Mouse (Mus musculus) cerebral cortex, adult 2 months (tissue): Measurements from ENCODE around the gene Chchd4.

Source experiments
- WGBS: fragments of 180-500 bp; shearing (Covaris S2); methylation state at CpG from one replicate; pipeline ENCODE4 v1.1.7; 2018; 5-methylcytosine and 5-hydroxymethylcytosine counted together

The Chchd4 gene

DNA sequence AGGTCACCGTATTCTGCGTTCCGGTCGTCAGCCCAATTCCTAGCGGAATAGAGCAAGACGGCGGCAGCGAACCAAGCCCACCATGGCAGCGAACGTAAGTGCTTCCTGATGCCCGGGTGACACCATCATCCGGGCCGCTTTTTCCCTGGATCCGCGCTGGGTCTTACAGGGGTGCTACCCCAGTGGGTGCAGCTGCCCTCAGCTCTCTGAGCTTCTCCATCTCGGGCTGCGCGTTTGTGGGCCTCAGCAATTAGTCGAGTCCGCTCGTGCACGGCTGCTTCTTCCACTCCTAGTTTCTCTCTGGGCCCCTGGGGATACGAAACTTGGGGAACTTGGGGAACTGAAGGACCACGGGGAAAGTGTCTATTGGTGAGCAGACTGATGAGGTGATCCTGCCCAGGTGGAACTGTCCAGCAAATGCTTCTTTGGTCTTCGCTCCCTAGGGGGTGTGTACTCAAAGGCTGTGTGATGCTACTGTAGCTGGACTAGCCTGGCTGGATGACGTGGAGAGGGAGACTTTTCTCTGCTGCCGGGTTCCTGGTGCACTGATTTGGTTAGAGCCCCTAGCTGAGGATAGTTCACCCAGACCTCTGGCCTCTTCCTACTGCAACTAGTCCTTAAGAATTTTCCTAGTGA lies 577 bp upstream of the Chchd4 start:
- under 1% methylated on average over 27 of the region's 27 CpGs for WGBS

DNA sequence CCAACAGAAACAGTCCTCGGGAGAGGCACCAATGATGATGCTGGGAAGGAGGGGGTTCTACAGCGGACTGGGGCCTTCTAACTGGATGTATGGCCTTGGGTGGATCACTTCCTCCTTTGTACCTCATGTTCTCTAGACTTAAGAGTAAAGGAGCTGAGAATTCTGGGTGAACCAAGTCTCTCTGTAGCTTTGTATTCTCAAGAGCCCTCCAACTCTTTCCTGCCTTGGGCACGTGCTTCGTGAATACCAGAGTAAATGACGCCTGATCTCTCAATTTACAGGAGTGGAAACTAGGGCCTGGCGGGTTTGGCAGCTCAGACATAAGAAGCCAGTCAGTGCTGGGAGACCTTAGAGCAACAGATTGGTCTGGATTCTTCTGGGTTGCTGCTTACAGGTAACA lies 1.0 kb downstream of the Chchd4 start:
- WGBS, result 42% methylated on average over 6 of the region's 6 CpGs

DNA sequence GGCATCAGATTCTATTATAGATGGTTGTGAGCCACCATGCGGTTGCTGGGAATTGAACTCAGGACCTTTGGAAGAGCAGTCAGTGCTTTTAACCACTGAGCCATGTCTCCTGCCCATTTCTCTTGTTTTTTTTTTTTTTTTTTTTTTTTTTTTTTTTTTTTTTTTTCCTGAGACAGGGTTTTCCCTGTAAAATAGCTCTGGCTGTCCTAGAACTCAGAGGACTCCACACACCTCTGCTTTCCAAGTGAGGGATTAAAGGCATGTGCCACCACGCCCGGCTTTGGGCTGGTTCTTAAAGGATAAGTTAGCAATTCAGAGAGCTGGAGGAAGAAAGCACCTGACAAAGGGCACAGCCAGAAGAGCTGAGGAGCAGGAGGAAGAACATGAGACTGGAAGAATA lies 1.9 kb downstream of the Chchd4 start:
- 94% methylated on average over 3 of the region's 3 CpGs for WGBS

DNA sequence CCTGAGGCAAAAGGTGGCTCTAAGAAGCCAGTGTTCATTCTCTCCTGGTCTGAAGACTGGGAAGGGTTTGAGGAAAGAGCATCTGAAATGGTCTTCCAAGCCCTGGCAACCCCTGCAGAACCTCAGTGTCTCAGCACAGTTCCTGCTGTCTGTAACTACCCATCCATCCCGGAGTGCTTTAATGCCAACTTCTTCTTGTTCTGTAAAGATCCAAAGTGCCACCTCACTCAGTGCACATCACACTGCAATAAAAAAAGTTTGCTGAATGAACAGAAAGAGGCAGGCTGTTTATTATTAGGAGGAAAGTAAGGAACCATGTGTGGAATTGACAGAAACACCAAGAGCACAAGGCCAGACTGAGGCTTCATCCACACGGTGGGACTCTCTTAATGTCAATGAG lies 2.6 kb downstream of the Chchd4 start:
- WGBS, result 87% methylated on average over 2 of the region's 2 CpGs

DNA sequence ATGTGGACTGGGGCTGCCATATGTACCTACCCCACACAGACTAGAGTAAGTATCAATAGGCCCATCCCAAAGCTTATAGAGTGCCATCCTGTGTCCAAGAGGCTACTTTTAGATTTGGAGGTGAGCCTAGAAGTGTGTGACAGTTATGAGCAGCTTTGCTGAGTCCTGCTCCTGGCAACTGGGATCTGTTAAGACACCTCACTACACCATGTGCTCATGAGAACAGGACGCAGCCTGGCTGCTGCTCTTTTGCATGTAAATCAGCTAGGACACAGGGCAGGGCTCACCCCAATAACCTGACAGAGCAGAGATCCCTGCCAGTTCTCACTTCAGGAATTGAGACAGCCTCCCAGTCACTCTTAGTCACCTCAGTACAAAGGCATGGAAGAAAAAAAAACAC lies 6.2 kb downstream of the Chchd4 start:
- 51% methylated on average over 1 of the region's 1 CpGs for WGBS

DNA sequence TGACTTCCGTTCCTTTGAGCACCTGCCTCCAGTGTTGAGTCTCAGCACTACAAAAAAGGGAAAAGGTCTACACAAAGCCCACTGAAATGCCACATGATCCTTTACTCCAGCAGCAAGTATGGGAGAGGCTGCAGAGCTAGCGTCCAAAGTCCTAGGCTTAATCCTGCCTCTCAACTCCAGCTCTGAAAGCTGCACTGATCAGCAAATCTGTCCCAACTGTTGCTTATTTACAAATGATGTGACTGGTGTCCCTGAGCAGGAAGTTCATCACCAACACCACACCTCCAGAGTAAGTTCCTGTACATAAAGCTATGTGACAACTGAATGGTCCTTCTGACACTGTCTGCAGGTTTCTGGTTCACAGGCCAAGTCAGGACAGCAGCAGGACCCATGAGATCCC lies 7.6 kb downstream of the Chchd4 start:
- 79% methylated on average over 2 of the region's 2 CpGs for WGBS

DNA sequence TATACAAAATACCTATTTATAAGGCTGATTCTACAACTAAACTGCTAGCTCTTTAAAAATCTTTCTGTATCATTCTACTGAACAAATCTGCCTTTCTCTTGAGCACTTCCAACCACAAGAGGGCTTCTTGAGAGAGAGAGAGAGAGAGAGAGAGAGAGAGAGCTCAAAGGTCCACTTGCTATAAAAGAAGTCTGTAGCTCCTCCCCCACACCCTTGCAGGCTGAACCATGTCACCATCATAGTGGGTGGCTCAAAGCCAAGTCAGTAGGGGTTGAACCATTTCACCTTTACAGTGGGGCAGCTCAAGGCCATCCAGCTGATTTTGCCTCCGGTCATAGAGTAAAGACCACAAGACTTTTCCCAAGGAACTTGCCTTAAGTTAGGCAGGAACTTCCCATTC lies 13.9 kb downstream of the Chchd4 start:
- 88% methylated on average over 1 of the region's 1 CpGs for WGBS

DNA sequence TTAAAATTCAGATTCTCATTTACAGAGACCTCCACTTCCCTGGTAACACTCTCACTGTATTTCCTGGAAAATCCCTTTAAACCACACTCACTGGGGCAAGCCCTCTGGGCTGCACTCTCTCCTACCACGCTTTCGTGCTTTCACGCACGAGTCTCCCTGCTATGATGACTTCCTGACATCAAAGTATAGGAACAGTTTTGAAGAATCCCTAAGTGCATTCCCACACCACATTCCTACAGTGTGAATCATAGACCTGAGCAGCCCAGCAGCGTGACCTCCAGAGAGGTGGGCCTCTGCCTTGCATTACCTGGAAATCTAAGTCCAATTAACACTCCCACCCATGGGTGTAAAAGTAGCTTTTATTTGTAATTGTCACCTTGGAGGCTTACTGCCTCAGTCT lies 18.8 kb downstream of the Chchd4 start:
- WGBS, result 70% methylated on average over 5 of the region's 5 CpGs

DNA sequence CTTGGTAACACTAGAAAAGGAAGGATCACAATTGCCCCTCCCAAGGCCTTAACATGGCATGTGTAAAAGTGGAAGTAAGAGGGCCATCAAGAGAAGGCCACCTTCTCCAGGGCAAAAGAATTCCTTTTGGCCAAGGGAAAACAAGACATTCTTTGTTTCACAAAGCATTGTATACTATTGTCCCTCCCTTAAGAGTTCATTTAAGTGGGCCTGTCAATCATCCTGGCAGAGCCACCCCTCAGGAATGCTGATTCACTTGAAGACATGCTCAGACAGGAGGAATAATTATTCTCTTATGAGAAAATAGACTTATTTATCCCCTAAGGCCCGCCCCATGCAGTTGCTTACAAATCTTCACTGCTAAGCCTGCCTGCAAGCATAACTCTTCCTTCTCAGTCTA lies 21.3 kb downstream of the Chchd4 start:
- WGBS, result 67% methylated on average over 1 of the region's 1 CpGs

DNA sequence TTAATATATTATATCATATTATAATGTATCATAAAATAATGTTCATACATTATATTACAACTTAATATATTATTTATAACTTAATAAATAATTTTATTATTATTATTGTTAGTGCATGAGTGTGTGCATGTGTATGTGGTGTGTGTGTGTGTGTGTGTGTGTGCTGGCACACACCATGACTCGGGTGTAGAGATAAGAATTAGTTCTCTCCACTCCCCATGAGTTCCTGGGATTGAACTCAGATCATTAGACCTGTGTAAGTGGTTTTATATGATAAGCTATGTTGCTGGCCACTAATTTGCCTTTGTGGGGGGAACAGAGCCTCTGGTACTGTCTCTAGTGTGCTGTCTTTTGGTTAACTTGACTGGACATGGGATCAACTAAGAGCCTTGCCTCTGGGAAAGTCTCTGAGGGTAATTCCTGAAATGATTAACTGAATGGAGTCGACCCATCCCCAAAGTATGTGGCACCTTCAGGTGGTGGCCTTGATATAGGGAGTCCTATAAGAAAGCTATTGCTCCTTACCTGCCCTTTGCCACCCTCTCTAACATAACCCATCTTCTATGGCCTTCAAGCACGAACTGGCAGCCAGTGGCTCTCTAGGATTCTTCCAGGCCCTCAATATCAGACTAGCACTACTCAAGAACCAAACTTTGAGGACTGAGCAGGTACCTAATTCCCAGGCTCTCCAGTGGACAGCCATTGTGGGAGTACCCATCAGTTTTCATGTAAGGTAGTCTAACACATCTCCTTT lies 23.7 kb downstream of the Chchd4 start:
- 59% methylated on average over 3 of the region's 3 CpGs for WGBS

DNA sequence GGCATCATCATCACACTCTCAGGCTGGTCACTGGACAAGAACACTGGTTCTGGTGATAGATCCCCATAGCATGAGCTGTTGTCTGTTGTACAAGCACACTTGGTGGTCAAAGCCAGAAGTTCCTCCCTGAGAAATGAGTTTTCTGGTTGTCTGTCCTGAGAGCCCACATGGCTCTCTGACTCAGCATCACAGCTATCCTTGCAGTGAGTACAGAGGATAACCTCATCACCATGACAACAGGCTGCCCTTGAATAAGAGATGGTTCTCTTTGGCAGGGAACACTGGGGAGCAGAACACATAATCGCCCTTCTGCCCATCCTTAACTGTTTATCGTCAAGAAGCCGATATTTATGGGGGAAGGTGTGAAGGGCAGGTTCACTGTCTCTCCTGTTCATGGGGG lies 28.0 kb downstream of the Chchd4 start:
- WGBS, result 75% methylated on average over 3 of the region's 3 CpGs

DNA sequence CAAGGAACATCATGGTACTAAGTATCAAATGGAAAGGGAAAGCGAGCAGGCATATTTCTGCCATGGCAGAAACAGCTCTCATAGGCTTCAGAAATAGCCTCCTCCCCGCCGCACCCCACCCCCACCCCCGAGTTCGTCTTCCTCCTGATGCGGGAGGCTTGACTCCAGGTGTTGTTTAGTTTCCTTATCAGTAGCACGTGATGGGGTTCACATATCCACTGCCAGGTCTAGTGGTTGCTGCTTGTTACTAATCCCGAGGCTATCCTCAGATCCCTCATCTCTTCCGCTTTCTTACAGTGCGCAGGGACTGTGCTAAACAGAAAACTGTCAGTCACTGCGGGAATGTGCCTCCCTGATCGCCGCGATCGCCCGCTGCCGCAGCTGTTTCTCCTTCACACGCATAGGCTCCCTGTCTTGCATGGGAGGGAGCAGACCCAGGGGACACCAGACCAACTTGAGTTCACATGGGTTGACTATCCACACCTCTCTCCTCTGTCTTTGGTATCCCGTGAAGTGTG lies 32.1 kb downstream of the Chchd4 start:
- 3% methylated on average over 19 of the region's 19 CpGs for WGBS

DNA sequence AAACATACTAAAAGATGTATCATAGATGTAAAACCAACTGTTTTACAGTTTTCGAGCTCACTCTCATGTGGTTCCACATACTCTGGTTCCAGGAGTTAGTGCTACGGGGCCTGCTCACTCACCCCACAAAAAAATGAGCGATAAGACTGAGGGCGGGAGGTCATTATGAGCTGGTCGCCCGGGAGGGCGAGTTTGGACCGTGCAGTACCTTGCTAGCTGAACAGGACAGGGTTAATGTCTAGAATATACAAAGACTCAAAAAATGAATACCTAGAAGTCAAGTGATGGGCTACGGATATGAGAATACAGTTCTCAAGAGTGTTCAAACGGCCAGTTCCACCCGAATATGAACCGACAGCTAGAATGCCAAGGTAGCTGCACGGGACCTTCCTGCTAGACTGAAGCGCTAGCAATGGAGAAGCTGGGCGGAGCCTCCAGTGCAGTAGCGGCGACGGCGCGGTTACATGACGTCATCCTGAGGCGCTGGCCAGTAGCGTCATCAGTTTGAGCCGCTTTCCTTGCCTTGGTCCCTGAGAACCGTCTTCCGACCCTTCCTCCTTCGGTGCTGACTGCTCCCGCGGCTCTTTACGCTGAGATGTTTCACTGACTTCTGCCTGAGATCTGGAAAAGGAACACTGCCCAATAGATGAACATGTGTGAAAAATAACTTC lies 32.7 kb downstream of the Chchd4 start:
- WGBS, result 2% methylated on average over 30 of the region's 30 CpGs

DNA sequence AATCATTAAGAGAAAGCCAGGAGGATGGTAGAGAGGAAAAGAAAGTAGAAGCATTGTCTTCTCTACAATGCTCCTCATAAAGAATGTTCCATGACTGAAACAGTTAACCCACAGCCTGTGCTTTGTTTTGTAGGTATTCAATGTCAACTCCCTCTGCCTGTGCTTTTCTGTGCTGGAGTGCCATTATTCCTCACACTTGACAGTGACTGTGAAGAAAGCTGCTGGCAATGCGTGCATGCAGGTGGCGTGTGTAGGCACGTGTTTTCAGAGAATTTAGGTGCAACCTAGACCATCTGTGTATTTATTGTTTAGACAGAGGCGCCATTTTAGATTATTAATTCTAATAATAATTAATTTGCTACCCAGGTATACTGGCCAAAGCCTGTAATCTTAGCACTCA lies 49.2 kb downstream of the Chchd4 start:
- WGBS, result 63% methylated on average over 4 of the region's 4 CpGs

DNA sequence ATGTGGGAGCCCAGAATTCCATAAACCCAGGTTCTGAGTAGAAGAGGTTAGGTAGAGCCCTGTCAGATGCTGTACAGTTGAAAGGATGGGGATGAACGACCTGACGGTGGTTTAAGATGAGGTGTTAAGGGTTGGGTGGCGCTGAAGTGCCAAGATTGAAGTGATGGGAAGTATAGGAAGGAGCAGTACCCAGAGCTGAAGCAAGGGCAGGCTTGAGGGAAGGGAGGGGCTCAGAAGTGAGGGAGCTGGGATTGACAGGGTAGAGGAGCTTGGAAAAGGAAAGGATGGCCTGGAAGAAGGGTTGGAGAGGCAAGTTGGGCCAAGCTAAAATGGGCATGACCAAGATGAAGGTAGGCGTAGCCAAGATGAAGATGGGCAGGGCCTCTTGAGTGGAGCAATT lies 51.7 kb downstream of the Chchd4 start:
- WGBS, result 80% methylated on average over 4 of the region's 4 CpGs

DNA sequence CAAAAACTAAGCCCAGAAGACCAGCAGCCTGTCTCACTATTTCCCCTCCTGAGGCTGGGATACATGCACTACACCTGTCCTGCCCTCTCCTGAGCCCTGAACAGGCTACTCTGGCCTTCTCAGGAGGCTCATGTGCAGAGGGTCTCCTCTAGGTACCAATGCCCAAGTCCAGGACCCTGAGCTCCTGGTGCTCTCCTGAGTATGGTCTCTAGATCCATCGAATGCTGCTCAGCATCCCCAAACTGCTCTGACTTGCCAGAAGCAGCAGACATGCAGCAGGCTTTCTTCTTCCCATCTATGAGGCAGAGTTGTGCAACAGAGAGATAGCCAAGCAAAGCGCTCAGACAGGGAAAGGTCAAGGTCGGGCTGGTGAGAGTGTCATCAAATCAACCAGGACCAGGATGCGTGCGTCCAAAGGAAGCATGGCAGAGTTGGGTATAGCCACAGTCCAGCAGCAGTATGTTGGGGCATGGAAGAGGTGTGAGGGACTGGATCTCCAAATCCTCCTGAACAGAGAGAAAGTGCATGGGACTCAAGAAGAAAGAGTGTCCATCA lies 56.0 kb downstream of the Chchd4 start:
- WGBS, result 87% methylated on average over 5 of the region's 5 CpGs

DNA sequence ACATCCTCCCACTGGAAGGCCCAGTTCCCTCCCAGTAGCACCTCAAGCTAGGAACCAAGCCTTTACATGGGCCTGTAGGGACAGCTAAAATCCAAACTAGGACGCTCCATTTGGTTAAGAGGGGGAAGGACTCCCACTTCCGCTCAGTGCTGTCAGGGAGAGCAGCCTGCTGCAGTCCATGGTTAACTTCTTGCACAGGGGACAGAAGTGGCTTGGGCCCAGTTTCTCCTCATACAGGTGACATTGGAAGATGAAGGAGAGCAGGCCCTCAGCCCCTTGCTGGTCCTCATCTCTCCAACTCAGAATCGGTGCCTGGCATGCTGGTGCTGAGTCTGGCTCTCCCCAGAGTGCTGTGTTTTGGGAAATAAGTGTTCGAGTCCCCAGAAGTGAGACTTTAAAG lies 57.2 kb downstream of the Chchd4 start:
- WGBS, result 87% methylated on average over 4 of the region's 4 CpGs

DNA sequence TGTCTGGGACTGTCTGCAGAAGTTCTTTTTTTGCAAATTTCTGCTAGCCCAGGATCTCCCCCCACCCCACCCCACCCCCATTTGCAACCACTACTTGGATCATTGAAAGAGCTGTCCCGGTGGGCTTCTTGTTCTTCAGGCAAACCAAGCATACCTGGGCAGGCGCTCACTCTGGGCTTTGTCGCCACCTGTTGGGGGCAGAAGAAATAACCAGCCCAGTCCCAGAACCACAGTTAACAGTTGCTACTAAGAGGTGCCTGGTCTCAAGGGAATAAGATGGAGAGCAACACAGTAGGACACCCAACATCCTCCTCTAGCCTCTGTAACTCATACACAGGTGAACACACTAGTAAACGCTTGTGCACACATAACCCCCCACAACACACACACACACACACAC lies 58.5 kb downstream of the Chchd4 start:
- WGBS, result 7% methylated on average over 4 of the region's 4 CpGs
